Mouse (Mus musculus) cerebellum, postnatal 25 days (tissue): ENCODE measurements at regions not wholly inside any gene's neighbourhood (a gene's known extent, or its start where the extent isn't known, plus 50 kb on each side); places are given as distances from the start of the nearest gene placed in this dataset.

Experiments
- DNase-seq, 2 experiments: peaks; one replicate each; pipeline ENCODE4 v3.0.0; 2021; ENCODE audit warnings: mixed read lengths in 2 of 2

DNA sequence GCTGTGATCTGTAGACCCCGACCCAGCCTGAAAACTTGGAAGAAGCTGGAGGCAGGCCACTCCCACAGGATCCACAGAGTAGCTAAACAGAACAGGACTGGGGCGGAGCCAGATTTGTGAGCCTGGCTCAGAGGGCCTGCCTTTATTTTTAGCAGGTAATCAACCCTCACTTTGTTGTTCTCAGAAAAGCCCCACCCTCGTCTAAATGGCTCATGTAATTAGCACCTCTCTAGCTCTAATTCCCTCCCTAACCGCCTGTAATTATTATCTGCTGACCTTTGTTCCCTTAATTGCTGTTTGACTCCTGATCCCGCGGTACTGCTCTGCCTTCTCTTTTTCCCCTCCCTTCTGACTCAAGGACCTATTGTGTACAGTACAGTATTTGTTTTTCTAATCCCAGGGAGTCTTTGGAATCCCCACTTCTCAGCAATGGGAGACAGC is 95.6 kb upstream of the Bdnf start:
- no peak for DNase-seq

DNA sequence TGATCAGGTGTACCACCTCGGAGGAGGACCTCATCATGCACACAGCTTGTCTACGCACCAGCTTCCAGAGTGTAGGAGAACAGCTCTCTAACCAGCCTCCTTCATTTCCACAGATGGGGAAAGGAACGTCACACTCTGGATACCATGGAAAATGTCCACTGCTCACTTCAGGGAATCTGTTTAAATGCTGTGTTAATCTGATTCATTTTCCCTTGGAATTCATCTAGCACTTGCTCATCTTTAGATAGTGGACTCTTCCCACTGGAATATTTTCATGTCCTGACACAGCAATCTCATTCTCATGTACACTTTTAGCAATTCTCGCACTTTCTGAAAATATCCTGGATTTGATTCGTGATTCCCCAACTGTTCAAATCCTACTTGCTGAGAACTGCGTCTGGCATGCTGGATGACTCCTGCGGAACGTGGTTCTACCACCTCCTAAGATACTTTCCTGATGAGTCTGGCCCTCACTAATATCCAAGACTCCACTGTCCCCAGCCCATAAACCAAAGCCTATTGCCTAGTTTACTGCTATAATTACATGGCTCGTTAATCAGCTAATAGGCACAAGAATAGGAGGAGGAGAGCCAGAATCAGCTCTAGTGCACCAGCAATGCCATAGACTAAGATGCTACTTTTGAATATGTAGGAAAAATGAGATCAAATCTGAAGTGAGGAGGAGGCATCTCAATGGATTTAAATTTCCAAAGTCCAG is 56.0 kb upstream of the Bdnf start:
- no peak for DNase-seq

DNA sequence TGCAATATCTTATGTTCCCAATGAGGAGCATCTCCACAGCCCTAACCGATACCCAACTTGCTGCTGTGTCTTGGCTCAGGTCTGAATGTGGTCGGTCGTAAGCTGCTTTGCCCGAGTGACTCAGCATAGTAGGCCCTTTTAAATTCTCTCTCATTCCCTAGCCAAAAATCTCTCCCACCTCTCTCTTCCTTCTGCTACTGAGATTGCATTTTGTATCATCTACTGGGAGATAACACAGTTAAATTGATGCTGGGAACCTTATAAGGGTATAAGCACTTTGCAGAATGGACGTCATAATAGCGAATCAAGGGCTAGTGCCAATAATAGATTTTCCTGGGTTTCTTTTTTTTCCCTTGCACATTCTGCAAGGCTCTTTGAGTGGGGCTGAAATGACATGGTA is 54.8 kb upstream of the Bdnf start:
- DNase-seq: no peak

- no peak for DNase-seq
Measured at GRCm38 (mm10) chr2:109621595-109621994, 52.9 kb upstream of the Bdnf start.
